26 mouse cellular contexts compared by ENCODE assay signal in the genomic region with DNA sequence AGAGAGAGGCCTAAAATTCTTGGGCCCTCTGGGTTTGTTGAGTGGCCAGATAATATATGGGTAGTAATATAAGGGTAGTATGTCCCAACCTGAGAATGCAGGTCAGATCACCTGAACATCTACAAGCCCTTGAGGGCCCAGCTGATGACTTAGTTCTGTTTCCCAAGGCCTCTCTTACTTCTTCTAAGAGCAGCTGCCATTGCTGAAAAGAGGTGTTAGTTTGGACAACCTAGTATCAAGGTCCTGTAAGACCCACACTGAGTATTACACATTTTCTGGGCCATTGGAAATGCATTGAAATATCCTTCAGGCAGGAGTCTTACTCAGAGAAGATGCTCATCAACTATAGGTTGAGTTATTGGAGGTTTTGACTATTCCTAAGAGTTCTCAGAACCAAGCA. TPM values are rescaled to one million over a fixed set of nuclear protein-coding genes. Genes with fewer than 3 reads are reported as not detected.
A peak's percentile ranks its signal among the peaks of the same experiment; 100 is the strongest.
DNase-seq lines count a peak whose midpoint lies in the region; ATAC-seq and TF ChIP-seq lines count a peak whose summit lies in the region.
"Had no signal": no experiment of that assay in that cellular context is flagged by ENCODE, and none has a peak within 500 bp of the region (broad histone marks: within the 10 kb centered on the region; RNA-seq: fewer than 3 reads in every experiment).

No protein-coding gene starts in this region.

- H3K79me2 ChIP-seq in MEL (ENCODE audit: control insufficient read depth, insufficient read depth, low read length, poor library complexity) = peaks cover 54% of the 10 kb centered on the region
- peaks cover 7% of the 10 kb centered on the region; the same call in 1 of the 2 replicates for H3K79me2 ChIP-seq in heart, adult 2 months (replicated peaks; ENCODE audit: control insufficient read depth, insufficient read depth, low read length)

- DNase-seq in kidney, adult 18-20 months = no peak
- peak; percentile 50 for DNase-seq in MEL (ENCODE audit: low read depth, low spot score)
- DNase-seq in heart, adult 2 months = no peak
- DNase-seq in hindbrain, embryonic 10.5 days (ENCODE audit: low spot score) = no peak
- DNase-seq in right cerebral cortex, adult 2 months (ENCODE audit: low spot score in 2 of 2) = no peak
- DNase-seq: adrenal gland, postnatal 36 days; cerebellum, postnatal 10 days; lung, adult 18-20 months; lung, postnatal 10 days; right cerebral cortex, postnatal 14 days; spleen, adult 18-20 months; thymus, postnatal 25 days had no signal

- H3K27me3 ChIP-seq in kidney, embryonic 16.5 days (ENCODE audit: insufficient read depth, low read length) = no peaks in the 10 kb centered on the region
- no peaks in the 10 kb centered on the region for H3K27me3 ChIP-seq in MEL (ENCODE audit: control insufficient read depth in 1 of 2, insufficient read depth in 2 of 2, low read length in 2 of 2)
- H3K27me3 ChIP-seq in intestine, postnatal 0 days (replicated peaks; ENCODE audit: control insufficient read depth, insufficient read depth, low read length) = no peaks in the 10 kb centered on the region
- H3K27me3 ChIP-seq in liver, embryonic 16.5 days (ENCODE audit: control insufficient read depth, insufficient read depth, low read depth, low read length) = no peaks in the 10 kb centered on the region
- H3K27me3 ChIP-seq in heart, adult 2 months (ENCODE audit: control insufficient read depth, insufficient read depth, low read length) = no peaks in the 10 kb centered on the region
- no peaks in the 10 kb centered on the region for H3K27me3 ChIP-seq in hindbrain, embryonic 10.5 days (ENCODE audit: insufficient read depth, poor library complexity, severe bottlenecking)
- H3K27me3 ChIP-seq: embryonic facial prominence, embryonic 12.5 days; hindbrain, embryonic 12.5 days; midbrain, embryonic 12.5 days had no signal

- TF ChIP-seq CTCF in MEL (IDR thresholded peaks at IDR 0.05 in 2 of 3, conservative IDR thresholded peaks at IDR 0.05 in 1 of 3; ENCODE audit: control insufficient read depth in 1 of 3, insufficient read depth in 1 of 3, low read depth in 2 of 3, low read length in 3 of 3, poor library complexity in 1 of 3, severe bottlenecking in 1 of 3) = no peak
- no peak for TF ChIP-seq CTCF in intestine, postnatal 0 days (IDR thresholded peaks at IDR 0.05; ENCODE audit: low read depth)
- TF ChIP-seq CTCF in heart, adult 2 months (IDR thresholded peaks at IDR 0.05) = no peak

- peaks cover 35% of the 10 kb centered on the region for H3K36me3 ChIP-seq in kidney, embryonic 16.5 days (ENCODE audit: insufficient read depth, low read length)
- peaks cover 4 to 27% of the 10 kb centered on the region in 2 experiments for H3K36me3 ChIP-seq in MEL (ENCODE audit: control insufficient read depth in 1 of 2, insufficient read depth in 2 of 2, low read length in 2 of 2)
- H3K36me3 ChIP-seq in intestine, postnatal 0 days (ENCODE audit: control insufficient read depth, insufficient read depth) = peaks cover 33% of the 10 kb centered on the region
- H3K36me3 ChIP-seq in liver, embryonic 16.5 days (ENCODE audit: control insufficient read depth, insufficient read depth) = peaks cover 22% of the 10 kb centered on the region
- H3K36me3 ChIP-seq in heart, adult 2 months (ENCODE audit: control insufficient read depth, insufficient read depth, low read length) = peaks cover 6% of the 10 kb centered on the region
- H3K36me3 ChIP-seq in hindbrain, embryonic 10.5 days = peaks cover 42% of the 10 kb centered on the region

- TF ChIP-seq POLR2A in MEL (IDR thresholded peaks at IDR 0.05; ENCODE audit: control insufficient read depth in 1 of 2, insufficient read depth in 1 of 2, low read depth in 1 of 2, low read length in 2 of 2, poor library complexity in 1 of 2) = no peak
- no peak for TF ChIP-seq POLR2A in heart, adult 2 months (IDR thresholded peaks at IDR 0.05; ENCODE audit: insufficient read depth, low read depth, low read length)

- no peaks in the 10 kb centered on the region for H3K9me3 ChIP-seq in kidney, embryonic 16.5 days (ENCODE audit: low read length)
- no peaks in the 10 kb centered on the region for H3K9me3 ChIP-seq in MEL (replicated peaks; ENCODE audit: insufficient read depth, low read length)
- H3K9me3 ChIP-seq in intestine, postnatal 0 days (ENCODE audit: control insufficient read depth) = no peaks in the 10 kb centered on the region
- no peaks in the 10 kb centered on the region for H3K9me3 ChIP-seq in liver, embryonic 16.5 days (replicated peaks; ENCODE audit: control insufficient read depth, low read length)
- H3K9me3 ChIP-seq in hindbrain, embryonic 10.5 days = no peaks in the 10 kb centered on the region
- H3K9me3 ChIP-seq: embryonic facial prominence, embryonic 12.5 days; hindbrain, embryonic 12.5 days; limb, embryonic 10.5 days; midbrain, embryonic 12.5 days had no signal

- TF ChIP-seq RAD21 in MEL (IDR thresholded peaks at IDR 0.05; ENCODE audit: low read depth, low read length) = no peak

- no peak overlapping the region for H3K4me2 ChIP-seq in kidney, embryonic 16.5 days (replicated peaks; ENCODE audit: low read depth, low read length)
- H3K4me2 ChIP-seq in intestine, postnatal 0 days (replicated peaks; ENCODE audit: low read depth) = peak overlapping the region; percentile 7; the same call in 1 of the 2 replicates
- H3K4me2 ChIP-seq in liver, embryonic 16.5 days (ENCODE audit: low read depth, low read length) = no peak overlapping the region
- H3K4me2 ChIP-seq: embryonic facial prominence, embryonic 12.5 days; heart, embryonic 11.5 days; hindbrain, embryonic 12.5 days; midbrain, embryonic 12.5 days had no signal

- no peak for TF ChIP-seq EP300 in MEL (IDR thresholded peaks at IDR 0.05; ENCODE audit: low read depth in 1 of 2, low read length in 2 of 2)
- TF ChIP-seq EP300 in heart, adult 2 months (IDR thresholded peaks at IDR 0.05; ENCODE audit: insufficient read depth, low read depth, low read length) = no peak

- intact Hi-C loops in heart, adult 2 months (cut with DNase I) = no loop called here

- peak overlapping the region; percentile 37; the same call in 1 of the 2 replicates for H3K27ac ChIP-seq in kidney, embryonic 16.5 days (ENCODE audit: low read length)
- no peak overlapping the region for H3K27ac ChIP-seq in MEL (ENCODE audit: control insufficient read depth, low read depth, low read length)
- peak overlapping the region; percentile 99 for H3K27ac ChIP-seq in intestine, postnatal 0 days (ENCODE audit: low read depth, low read length)
- H3K27ac ChIP-seq in liver, embryonic 16.5 days (ENCODE audit: low read length) = peak overlapping the region; percentile 79
- no peak overlapping the region for H3K27ac ChIP-seq in heart, adult 2 months
- no peak overlapping the region for H3K27ac ChIP-seq in hindbrain, embryonic 10.5 days
- H3K27ac ChIP-seq: embryonic facial prominence, embryonic 12.5 days; hindbrain, embryonic 12.5 days; layer of hippocampus, adult 2 months; limb, embryonic 10.5 days; midbrain, embryonic 12.5 days had no signal

- peaks cover 50% of the 10 kb centered on the region for H3K4me1 ChIP-seq in kidney, embryonic 16.5 days (ENCODE audit: insufficient read depth, low read length)
- H3K4me1 ChIP-seq in MEL (ENCODE audit: control insufficient read depth in 1 of 2, insufficient read depth in 2 of 2, low read length in 2 of 2) = peaks cover 8 to 23% of the 10 kb centered on the region in 2 experiments
- H3K4me1 ChIP-seq in intestine, postnatal 0 days (replicated peaks; ENCODE audit: control insufficient read depth, insufficient read depth, low read length) = peaks cover 14% of the 10 kb centered on the region; the same call in 1 of the 2 replicates
- H3K4me1 ChIP-seq in liver, embryonic 16.5 days (ENCODE audit: control insufficient read depth, low read depth, low read length) = peaks cover 55% of the 10 kb centered on the region
- peaks cover 13% of the 10 kb centered on the region for H3K4me1 ChIP-seq in heart, adult 2 months (ENCODE audit: control insufficient read depth, insufficient read depth, low read length)
- peaks cover 51% of the 10 kb centered on the region for H3K4me1 ChIP-seq in hindbrain, embryonic 10.5 days (replicated peaks)

- no peak overlapping the region for H3K9ac ChIP-seq in kidney, embryonic 16.5 days (replicated peaks; ENCODE audit: low read length)
- no peak overlapping the region for H3K9ac ChIP-seq in MEL (ENCODE audit: control insufficient read depth, low read depth, low read length, poor library complexity, severe bottlenecking)
- peak overlapping the region; percentile 40 for H3K9ac ChIP-seq in intestine, postnatal 0 days (ENCODE audit: low read depth, low read length)
- H3K9ac ChIP-seq in liver, embryonic 16.5 days (ENCODE audit: low read depth, low read length) = no peak overlapping the region
- H3K9ac ChIP-seq in heart, adult 2 months (ENCODE audit: low read depth, low read length) = no peak overlapping the region
- H3K9ac ChIP-seq: embryonic facial prominence, embryonic 12.5 days; hindbrain, embryonic 12.5 days; midbrain, embryonic 12.5 days had no signal

- ATAC-seq in kidney, embryonic 16.5 days (ENCODE audit: low FRiP score, low TSS enrichment) = no peak
- ATAC-seq in intestine, postnatal 0 days = no peak
- no peak for ATAC-seq in liver, embryonic 16.5 days (ENCODE audit: low read depth)
- ATAC-seq: forebrain, embryonic 14.5 days had no signal

- no peak overlapping the region for H3K4me3 ChIP-seq in kidney, embryonic 16.5 days (ENCODE audit: low read length)
- H3K4me3 ChIP-seq in MEL (ENCODE audit: control insufficient read depth in 1 of 2, insufficient read depth in 1 of 2, low read depth in 2 of 2, low read length in 2 of 2) = no peak overlapping the region
- H3K4me3 ChIP-seq in intestine, postnatal 0 days (ENCODE audit: low read depth, low read length) = no peak overlapping the region
- no peak overlapping the region for H3K4me3 ChIP-seq in liver, embryonic 16.5 days (ENCODE audit: low read depth, low read length)
- H3K4me3 ChIP-seq in heart, adult 2 months = no peak overlapping the region
- H3K4me3 ChIP-seq in hindbrain, embryonic 10.5 days = no peak overlapping the region
- H3K4me3 ChIP-seq: embryonic facial prominence, embryonic 12.5 days; hindbrain, embryonic 12.5 days; layer of hippocampus, adult 2 months; limb, embryonic 10.5 days; midbrain, embryonic 12.5 days had no signal

RNA-seq across cellular contexts. Expression of gene P4hb, which starts 2.9 kb away (rescaled TPM):
- 843 and 914 TPM in 2 replicates for polyA plus RNA-seq in kidney, embryonic 16.5 days (2015; fragmentation: Nextera tagmentation; extraction: Ambion mirVana)
- 625 and 639 TPM in 2 replicates for total RNA-seq in MEL (2012; rRNA removed)
- polyA plus RNA-seq in MEL (2012; ENCODE audit: insufficient read depth in 1 of 2, insufficient read length in 2 of 2, low read depth in 1 of 2, low replicate concordance in 2 of 2, missing spikeins in 1 of 2) = 1,000 to 10,000 TPM in 1 of 2 experiments, 100 to 1,000 TPM in 1; 563 to 1,152 TPM
- 2,516 and 2,539 TPM in 2 replicates for polyA plus RNA-seq in intestine, postnatal 0 days (2015; fragmentation: Nextera tagmentation; extraction: Ambion mirVana)
- 793 and 897 TPM in 2 replicates for polyA plus RNA-seq in liver, embryonic 16.5 days (2015; fragmentation: Nextera tagmentation; extraction: Ambion mirVana)
- 100 to 1,000 TPM; 221 to 246 TPM for total RNA-seq in heart, adult 2 months (2021)
- 115 and 174 TPM in 2 replicates for polyA plus RNA-seq in heart, adult 2 months (2012; rRNA removed)
- 519 and 570 TPM in 2 replicates for polyA plus RNA-seq in hindbrain, embryonic 10.5 days (2016; fragmentation: Nextera tagmentation; extraction: Ambion mirVana)

RNA-seq across cellular contexts. Expression of gene Arhgdia, which starts 5.5 kb away (rescaled TPM):
- polyA plus RNA-seq in kidney, embryonic 16.5 days (2015; fragmentation: Nextera tagmentation; extraction: Ambion mirVana) = 696 and 712 TPM in 2 replicates
- total RNA-seq in MEL (2012; rRNA removed) = 364 and 367 TPM in 2 replicates
- 100 to 1,000 TPM; 601 to 821 TPM for polyA plus RNA-seq in MEL (2012; ENCODE audit: insufficient read depth in 1 of 2, insufficient read length in 2 of 2, low read depth in 1 of 2, low replicate concordance in 2 of 2, missing spikeins in 1 of 2)
- polyA plus RNA-seq in intestine, postnatal 0 days (2015; fragmentation: Nextera tagmentation; extraction: Ambion mirVana) = 474 and 493 TPM in 2 replicates
- polyA plus RNA-seq in liver, embryonic 16.5 days (2015; fragmentation: Nextera tagmentation; extraction: Ambion mirVana) = 201 and 205 TPM in 2 replicates
- 100 to 1,000 TPM; 139 to 144 TPM for total RNA-seq in heart, adult 2 months (2021)
- polyA plus RNA-seq in heart, adult 2 months (2012; rRNA removed) = 245 and 257 TPM in 2 replicates
- polyA plus RNA-seq in hindbrain, embryonic 10.5 days (2016; fragmentation: Nextera tagmentation; extraction: Ambion mirVana) = 799 and 820 TPM in 2 replicates

RNA-seq across cellular contexts. Expression of gene Alyref, which starts 22.2 kb away (rescaled TPM):
- 92.2 and 372 TPM in 2 replicates for polyA plus RNA-seq in kidney, embryonic 16.5 days (2015; fragmentation: Nextera tagmentation; extraction: Ambion mirVana)
- 1,072 and 1,078 TPM in 2 replicates for total RNA-seq in MEL (2012; rRNA removed)
- 100 to 1,000 TPM in 1 of 2 experiments, not detected in 1; 600 TPM for polyA plus RNA-seq in MEL (2012; ENCODE audit: insufficient read depth in 1 of 2, insufficient read length in 2 of 2, low read depth in 1 of 2, low replicate concordance in 2 of 2, missing spikeins in 1 of 2)
- polyA plus RNA-seq in intestine, postnatal 0 days (2015; fragmentation: Nextera tagmentation; extraction: Ambion mirVana) = 209 and 226 TPM in 2 replicates
- polyA plus RNA-seq in liver, embryonic 16.5 days (2015; fragmentation: Nextera tagmentation; extraction: Ambion mirVana) = 52.4 and 87.2 TPM in 2 replicates
- total RNA-seq in heart, adult 2 months (2021) = 10 to 100 TPM; 48.7 to 52.0 TPM
- 13.6 and 15.6 TPM in 2 replicates for polyA plus RNA-seq in heart, adult 2 months (2012; rRNA removed)
- polyA plus RNA-seq in hindbrain, embryonic 10.5 days (2016; fragmentation: Nextera tagmentation; extraction: Ambion mirVana) = 607 and 643 TPM in 2 replicates

RNA-seq across cellular contexts. Expression of gene Anapc11, which starts 22.3 kb away (rescaled TPM):
- 195 and 197 TPM in 2 replicates for polyA plus RNA-seq in kidney, embryonic 16.5 days (2015; fragmentation: Nextera tagmentation; extraction: Ambion mirVana)
- total RNA-seq in MEL (2012; rRNA removed) = 97.3 and 130 TPM in 2 replicates
- polyA plus RNA-seq in MEL (2012; ENCODE audit: insufficient read depth in 1 of 2, insufficient read length in 2 of 2, low read depth in 1 of 2, low replicate concordance in 2 of 2, missing spikeins in 1 of 2) = 100 to 1,000 TPM in 1 of 2 experiments, not detected in 1; 120 TPM
- 107 and 108 TPM in 2 replicates for polyA plus RNA-seq in intestine, postnatal 0 days (2015; fragmentation: Nextera tagmentation; extraction: Ambion mirVana)
- 66.8 and 67.8 TPM in 2 replicates for polyA plus RNA-seq in liver, embryonic 16.5 days (2015; fragmentation: Nextera tagmentation; extraction: Ambion mirVana)
- total RNA-seq in heart, adult 2 months (2021) = 10 to 100 TPM; 79.9 to 89.0 TPM
- 87.8 and 105 TPM in 2 replicates for polyA plus RNA-seq in heart, adult 2 months (2012; rRNA removed)
- 237 TPM in 2 replicates for polyA plus RNA-seq in hindbrain, embryonic 10.5 days (2016; fragmentation: Nextera tagmentation; extraction: Ambion mirVana)

RNA-seq across cellular contexts. Expression of gene Ppp1r27, which starts 25.0 kb away (rescaled TPM):
- 0.55 and 0.57 TPM in 2 replicates for polyA plus RNA-seq in kidney, embryonic 16.5 days (2015; fragmentation: Nextera tagmentation; extraction: Ambion mirVana)
- not detected in 2 replicates for total RNA-seq in MEL (2012; rRNA removed)
- polyA plus RNA-seq in MEL (2012; ENCODE audit: insufficient read depth in 1 of 2, insufficient read length in 2 of 2, low read depth in 1 of 2, low replicate concordance in 2 of 2, missing spikeins in 1 of 2) = not detected
- 1.4 and 1.6 TPM in 2 replicates for polyA plus RNA-seq in intestine, postnatal 0 days (2015; fragmentation: Nextera tagmentation; extraction: Ambion mirVana)
- 0.20 and 1.2 TPM in 2 replicates for polyA plus RNA-seq in liver, embryonic 16.5 days (2015; fragmentation: Nextera tagmentation; extraction: Ambion mirVana)
- total RNA-seq in heart, adult 2 months (2021) = under 1 TPM in 1 of 2 experiments, not detected in 1; 0.34 TPM
- 0.64 and 0.96 TPM in 2 replicates for polyA plus RNA-seq in heart, adult 2 months (2012; rRNA removed)
- 0.27 TPM in 1 of 2 replicates, not detected in the other for polyA plus RNA-seq in hindbrain, embryonic 10.5 days (2016; fragmentation: Nextera tagmentation; extraction: Ambion mirVana)
- total RNA-seq: layer of hippocampus, adult 2 months; layer of hippocampus, postnatal 25 days; monocyte, adult 5-6 weeks; neutrophil, adult 5-6 weeks had no signal
- polyA plus RNA-seq: cortical plate, adult 2 months; forebrain, embryonic 14.5 days; heart, embryonic 11.5 days; hindbrain, embryonic 12.5 days; midbrain, embryonic 12.5 days had no signal

Comparison
In these comparisons a context has a peak if more than half of its experiments do, and no peak if none do; other contexts are left out.
1. H3K27ac ChIP-seq: peak in kidney, embryonic 16.5 days (single experiment), intestine, postnatal 0 days (single experiment) and liver, embryonic 16.5 days (single experiment); none in MEL (single experiment), heart, adult 2 months (single experiment) and hindbrain, embryonic 10.5 days (single experiment).